Mouse (Mus musculus) liver, embryonic 14.5 days (tissue): ENCODE measurements around the gene Ppp2ca.

Experiments used
- CTCF ChIP-seq: IDR thresholded peaks from 2 replicates; pipeline ENCODE4 v1.5.1; 2016; ENCODE audit warnings: antibody characterized with exemption, low read depth, control low read depth
- EP300 ChIP-seq: IDR thresholded peaks from 2 replicates; pipeline ENCODE4 v1.6.1; 2016; ENCODE audit warnings: antibody characterized with exemption, low read depth

- TF ChIP-seq CTCF (no peak), EP300 (no peak)
These were observed 715 bp downstream of the Ppp2ca start for GRCm38 (mm10) chr11:52099031-52099761.
